Mouse (Mus musculus) bone marrow, adult 2 months (tissue): ENCODE results near the gene Fndc3b.

Experiments
- CTCF ChIP-seq: fragments of 200-500 bp; IDR thresholded peaks from 2 replicates; pipeline ENCODE4 v1.5.1; 2011; ENCODE audit warnings: low read length, control low read depth; ENCODE audit not compliant: control insufficient read depth, insufficient read depth
- POLR2A ChIP-seq: fragments of 200-500 bp; IDR thresholded peaks from 2 replicates; pipeline ENCODE4 v1.6.1; 2011; ENCODE audit warnings: low read depth, mild to moderate bottlenecking, control low read depth, low read length, borderline replicate concordance; ENCODE audit not compliant: control insufficient read depth

GRCm38 (mm10) chr3:27724208-27724607, 13.1 kb upstream of the Fndc3b start:
- TF ChIP-seq POLR2A (no peak), CTCF (no peak)
